Mouse (Mus musculus): Measurements from ENCODE around the gene Zfp113. TPM values are rescaled to one million over a fixed set of nuclear protein-coding genes. Genes with fewer than 3 reads are reported as not detected.
A peak's percentile ranks its signal among the peaks of the same experiment; 100 is the strongest.

Gene Zfp113
- total and polyA plus RNA-seq, 3 experiments: 4.4 to 7.0 (median 5.8) TPM

DNA sequence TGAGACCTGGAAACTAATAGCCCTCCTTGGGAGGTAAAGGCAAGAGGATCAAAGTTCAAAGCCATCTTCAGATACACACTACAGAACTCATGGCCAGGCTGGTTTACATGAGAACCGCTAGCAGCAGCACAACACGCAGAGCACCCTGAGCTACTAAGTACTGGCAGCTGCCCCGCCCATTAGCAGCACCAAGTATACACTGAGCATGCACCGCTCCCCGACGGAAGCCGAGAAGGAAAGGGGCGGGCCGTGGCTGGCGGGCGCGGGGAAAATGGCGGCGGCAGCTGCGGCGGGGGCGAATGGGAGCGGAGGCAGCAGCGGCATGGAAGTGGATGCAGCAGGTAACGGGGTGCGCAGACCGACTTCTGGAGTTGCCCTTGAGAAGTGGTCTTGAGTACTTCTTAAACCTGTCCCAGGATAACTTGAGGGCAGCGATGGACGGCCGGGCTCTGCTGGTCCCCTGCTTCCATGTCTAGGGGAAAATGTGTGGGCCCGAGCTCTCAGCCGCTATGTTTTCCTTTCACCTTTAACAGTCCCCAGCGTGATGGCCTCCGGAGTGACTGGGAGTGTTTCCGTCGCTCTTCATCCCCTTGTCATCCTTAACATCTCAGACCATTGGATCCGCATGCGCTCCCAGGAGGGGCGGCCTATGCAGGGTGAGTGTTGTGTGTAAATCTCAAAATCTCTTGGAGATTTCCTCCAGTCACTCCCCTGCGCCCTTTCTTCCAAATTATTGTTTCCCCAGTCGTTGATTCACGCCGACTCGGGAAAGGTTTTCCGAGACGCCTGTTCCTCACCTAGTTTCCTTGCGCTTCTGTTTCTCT is 5.5 kb upstream of the Zfp113 start, which contains the start of gene Cops6:
TSS of gene Cops6 (plus strand) at position 230 of the 824 bp plus-strand sequence.
- H3K4me2 ChIP-seq (ENCODE audit: insufficient read depth, low read depth, poor library complexity, severe bottlenecking): peak within 1 kb of the TSS; percentile 88
- H3K79me2 ChIP-seq (replicated peaks; ENCODE audit: control insufficient read depth, extremely low read depth, insufficient read depth, poor library complexity, severe bottlenecking): peaks cover 6% of the 10 kb centered on the region; the same call in 1 of the 2 replicates
- H3K9ac ChIP-seq (ENCODE audit: insufficient read depth, low read depth): peak within 1 kb of the TSS; percentile 79
- H3K4me1 ChIP-seq (ENCODE audit: control insufficient read depth in 1 of 2, insufficient read depth in 2 of 2): peaks cover 0 to 22% of the 10 kb centered on the region in 2 experiments; a peak in 2 of 4 replicates
- DNase-seq (ENCODE audit: extremely low read depth): peak; percentile 93
- TF ChIP-seq RAD21 (IDR thresholded peaks at IDR 0.05; ENCODE audit: low read depth, low read length) (no peak), SMC3 (IDR thresholded peaks at IDR 0.05; ENCODE audit: low read depth, low read length) (no peak), ELF1 (IDR thresholded peaks at IDR 0.05; ENCODE audit: low read depth, low read length) (peak; percentile 73), MAX (IDR thresholded peaks at IDR 0.05; ENCODE audit: low read length) (peak; percentile 74), JUND (conservative IDR thresholded peaks at IDR 0.05; ENCODE audit: low read depth, low read length) (no peak), MEF2A (IDR thresholded peaks at IDR 0.05; ENCODE audit: borderline replicate concordance, low read depth, low read length) (peak; percentile 78), MYC (IDR thresholded peaks at IDR 0.05; ENCODE audit: low read depth, low read length) (no peak), PAX5 (IDR thresholded peaks at IDR 0.05; ENCODE audit: low read length) (no peak), E2F4 (IDR thresholded peaks at IDR 0.05; ENCODE audit: insufficient replicate concordance, low read depth, low read length) (peak; percentile 56; the same call in 1 of the 2 replicates), NELFE (IDR thresholded peaks at IDR 0.05; ENCODE audit: low read depth, low read length) (peak; percentile 88), TBP (conservative IDR thresholded peaks at IDR 0.05; ENCODE audit: low read depth, low read length) (0 out of 2 replicates have a peak, but pooled peaks have one; percentile 45), POLR2AphosphoS2 (IDR thresholded peaks at IDR 0.05; ENCODE audit: low read depth, low read length) (peak; percentile 93), IRF4 (IDR thresholded peaks at IDR 0.05; ENCODE audit: low read depth, low read length) (peak; percentile 69; the same call in 1 of the 2 replicates), JUN (IDR thresholded peaks at IDR 0.05; ENCODE audit: insufficient read depth, low read depth, low read length) (no peak), SIN3A (IDR thresholded peaks at IDR 0.05; ENCODE audit: low read length) (peak; percentile 89), NRF1 (IDR thresholded peaks at IDR 0.05; ENCODE audit: low read depth, low read length) (peak; percentile 93), ZMIZ1 (IDR thresholded peaks at IDR 0.05; ENCODE audit: low read depth, low read length) (peak; percentile 94), CHD2 (IDR thresholded peaks at IDR 0.05; ENCODE audit: low read length) (peak; percentile 34; the same call in 1 of the 2 replicates), MXI1 (IDR thresholded peaks at IDR 0.05; ENCODE audit: low read depth, low read length) (peak; percentile 93), KAT2A (IDR thresholded peaks at IDR 0.05; ENCODE audit: insufficient replicate concordance, low read length) (peak; percentile 91; the same call in 1 of the 2 replicates), CTCF (conservative IDR thresholded peaks at IDR 0.05 in 1 of 2, IDR thresholded peaks at IDR 0.05 in 1 of 2; ENCODE audit: low read depth in 2 of 2, low read length in 2 of 2) (no peak), BHLHE40 (IDR thresholded peaks at IDR 0.05; ENCODE audit: low read depth, low read length) (no peak), UBTF (IDR thresholded peaks at IDR 0.05; ENCODE audit: low read depth, low read length) (no peak), EP300 (IDR thresholded peaks at IDR 0.05; ENCODE audit: low read length) (no peak), CHD1 (IDR thresholded peaks at IDR 0.05; ENCODE audit: low read depth, low read length) (no peak), USF2 (conservative IDR thresholded peaks at IDR 0.05; ENCODE audit: low read depth, low read length) (no peak), ZKSCAN1 (IDR thresholded peaks at IDR 0.05; ENCODE audit: borderline replicate concordance, low read depth, low read length) (no peak), POLR2A (IDR thresholded peaks at IDR 0.05; ENCODE audit: low read depth, low read length) (peak; percentile 89), MAFK (IDR thresholded peaks at IDR 0.05; ENCODE audit: insufficient replicate concordance, low read length) (0 out of 2 replicates have a peak, but pooled peaks have one; percentile 25), RCOR1 (conservative IDR thresholded peaks at IDR 0.05; ENCODE audit: low read depth, low read length) (0 out of 2 replicates have a peak, but pooled peaks have one; percentile 79), ZC3H11A (IDR thresholded peaks at IDR 0.05; ENCODE audit: low read depth, low read length) (no peak), HCFC1 (IDR thresholded peaks at IDR 0.05; ENCODE audit: low read depth, low read length) (peak; percentile 94), ETS1 (conservative IDR thresholded peaks at IDR 0.05; ENCODE audit: low read depth, low read length) (0 out of 2 replicates have a peak, but pooled peaks have one; percentile 15), ZNF384 (IDR thresholded peaks at IDR 0.05; ENCODE audit: low read depth, low read length) (no peak), MAZ (IDR thresholded peaks at IDR 0.05; ENCODE audit: low read depth, low read length) (peak; percentile 94), USF1 (IDR thresholded peaks at IDR 0.05; ENCODE audit: low read depth, low read length) (no peak), GABPA (IDR thresholded peaks at IDR 0.05; ENCODE audit: insufficient replicate concordance, low read depth, low read length) (peak; percentile 31; the same call in 1 of the 2 replicates), TCF12 (IDR thresholded peaks at IDR 0.05; ENCODE audit: low read depth, low read length) (peak; percentile 97)
- H3K4me3 ChIP-seq (replicated peaks in 1 of 3; ENCODE audit: low read depth in 2 of 3, low read length in 2 of 3, poor library complexity in 1 of 3): peak within 1 kb of the TSS; percentile 62 to 90 (median 79)
- no peaks in the 10 kb centered on the region for H3K9me3 ChIP-seq (replicated peaks; ENCODE audit: low read length)
- H3K27me3 ChIP-seq (replicated peaks): no peaks in the 10 kb centered on the region
- H3K36me3 ChIP-seq (replicated peaks in 1 of 2; ENCODE audit: control insufficient read depth in 1 of 2, insufficient read depth in 1 of 2, low read length in 1 of 2): peaks cover 36 to 40% of the 10 kb centered on the region in 2 experiments
- dilution Hi-C loops (cut with MboI; ENCODE audit: extremely low pct_ligation_motif_present, extremely low pct_unique_long_range_greater_than_20kb, low sequenced_read_pairs) (no loop called here), in situ Hi-C loops (cut with MboI; ENCODE audit: low pct_ligation_motif_present, low pct_unique_long_range_greater_than_20kb, low sequenced_read_pairs) (loop anchor here (5.0 kb wide), 1 partner anchor 54 kb away; no protein-coding TSS in a partner anchor)
- no peak within 1 kb of the TSS for H3K27ac ChIP-seq (ENCODE audit: insufficient read depth, low read depth)
